Mouse (Mus musculus) kidney, embryonic 16.5 days (tissue): ENCODE measurements around the gene Fam122a. TPM values are rescaled to one million over a fixed set of nuclear protein-coding genes. Genes with fewer than 3 reads are reported as not detected.

Experiments used
- ATAC-seq: fragments of 200-750 bp; cut with Nextera tagmentation; 2 replicates; pipeline ENCODE4 v1.8.0; 2017; ENCODE audit warnings: moderate TSS enrichment; ENCODE audit not compliant: low FRiP score, low TSS enrichment
- H3K27ac ChIP-seq: fragments of 300-500 bp; sonication (generic); 2 replicates; pipeline ENCODE4 v1.5.1; 2014; ENCODE audit warnings: low read length
- H3K27me3 ChIP-seq: fragments of 300-500 bp; sonication (generic); 2 replicates; pipeline ENCODE4 v1.6.1; 2014; ENCODE audit warnings: low read length, control low read depth, mixed read lengths; ENCODE audit not compliant: insufficient read depth
- H3K36me3 ChIP-seq: fragments of 300-500 bp; sonication (generic); 2 replicates; pipeline ENCODE4 v1.6.1; 2014; ENCODE audit warnings: low read length, control low read depth, mixed read lengths; ENCODE audit not compliant: insufficient read depth
- H3K4me1 ChIP-seq: fragments of 300-500 bp; sonication (generic); 2 replicates; pipeline ENCODE4 v1.6.1; 2014; ENCODE audit warnings: low read length, control low read depth, mixed read lengths; ENCODE audit not compliant: insufficient read depth
- H3K4me2 ChIP-seq: fragments of 300-500 bp; sonication (generic); replicated peaks from 2 replicates; pipeline ENCODE4 v1.6.1; 2014; ENCODE audit warnings: low read depth, low read length
- H3K4me3 ChIP-seq: fragments of 300-500 bp; sonication (generic); 2 replicates; pipeline ENCODE4 v1.5.1; 2014; ENCODE audit warnings: mild to moderate bottlenecking, low read length
- H3K9ac ChIP-seq: fragments of 300-500 bp; sonication (generic); replicated peaks from 2 replicates; pipeline ENCODE4 v1.6.1; 2014; ENCODE audit warnings: low read length
- H3K9me3 ChIP-seq: fragments of 300-500 bp; sonication (generic); 2 replicates; pipeline ENCODE4 v1.6.1; 2016; ENCODE audit warnings: low read length, control low read depth
- WGBS: fragments of 180-500 bp; shearing (Covaris S2); extraction: QIAGEN DNeasy Blood & Tissue Kit; methylation state at CpG from one replicate; pipeline ENCODE4 v1.1.7; 2014; 5-methylcytosine and 5-hydroxymethylcytosine counted together
- polyA plus RNA-seq: library from polyadenylated mRNA; unstranded; fragments of >200 nt; fragmentation: Nextera tagmentation; extraction: Ambion mirVana; gene quantifications from 2 replicates; pipeline ENCODE4 v1.2.1, GENCODE M21; 2015

The Fam122a gene
- polyA plus RNA-seq, 1 experiment from 2014 or later = 39.7 TPM

DNA sequence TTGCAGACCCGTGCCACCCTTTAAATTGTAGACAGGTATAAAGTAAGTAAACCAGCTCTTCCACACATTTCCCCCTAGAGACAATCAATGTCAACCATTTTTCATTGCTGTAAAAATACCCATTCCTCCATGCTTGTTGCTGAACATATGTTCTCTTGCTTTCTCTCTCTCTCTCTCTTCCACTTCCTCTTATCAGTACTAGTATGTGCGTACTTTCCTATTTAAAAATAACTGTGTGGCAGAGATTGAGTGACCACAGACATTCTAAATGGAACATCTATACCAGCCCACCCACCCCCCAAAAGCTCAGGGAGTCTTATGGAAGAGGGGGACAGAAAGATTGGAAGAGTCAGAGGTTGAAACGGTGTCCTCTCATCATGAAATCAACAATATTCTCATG, 32.8 kb downstream of the Fam122a start:
- no peaks in the 10 kb centered on the region for H3K36me3 ChIP-seq
- no peak overlapping the region for H3K27ac ChIP-seq
- ATAC-seq = no peak
- no peaks in the 10 kb centered on the region for H3K4me1 ChIP-seq
- no peaks in the 10 kb centered on the region for H3K27me3 ChIP-seq
- no peak overlapping the region for H3K9ac ChIP-seq
- no peak overlapping the region for H3K4me3 ChIP-seq
- no peak overlapping the region for H3K4me2 ChIP-seq
- H3K9me3 ChIP-seq = no peaks in the 10 kb centered on the region
- 87% methylated on average over 3 of the region's 3 CpGs for WGBS

DNA sequence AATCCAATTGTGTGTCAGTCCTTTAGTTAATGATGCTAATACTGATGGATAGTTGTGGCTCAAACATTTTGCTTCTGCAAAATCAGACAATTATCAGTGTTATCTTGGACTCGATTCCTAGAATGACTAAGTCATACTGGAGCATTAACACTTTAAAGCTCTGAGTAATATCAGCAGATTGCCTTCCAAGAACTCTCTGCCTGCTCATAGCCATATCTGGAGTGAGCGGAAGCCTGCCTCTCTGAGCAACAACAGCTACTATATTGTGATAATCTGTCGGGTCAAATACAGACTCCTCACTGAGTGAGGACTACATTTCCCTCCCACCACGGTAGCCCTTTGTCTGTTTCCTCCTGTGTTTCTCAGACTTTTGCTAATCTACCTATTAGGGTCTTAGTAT, 37.4 kb downstream of the Fam122a start:
- Histone ChIP-seq H3K9me3 (no peaks in the 10 kb centered on the region), H3K27me3 (no peaks in the 10 kb centered on the region), H3K4me2 (no peak overlapping the region), H3K4me1 (no peaks in the 10 kb centered on the region), H3K36me3 (no peaks in the 10 kb centered on the region), H3K9ac (no peak overlapping the region), H3K27ac (no peak overlapping the region), H3K4me3 (no peak overlapping the region)
- WGBS = 79% methylated on average over 4 of the region's 4 CpGs
- no peak for ATAC-seq

DNA sequence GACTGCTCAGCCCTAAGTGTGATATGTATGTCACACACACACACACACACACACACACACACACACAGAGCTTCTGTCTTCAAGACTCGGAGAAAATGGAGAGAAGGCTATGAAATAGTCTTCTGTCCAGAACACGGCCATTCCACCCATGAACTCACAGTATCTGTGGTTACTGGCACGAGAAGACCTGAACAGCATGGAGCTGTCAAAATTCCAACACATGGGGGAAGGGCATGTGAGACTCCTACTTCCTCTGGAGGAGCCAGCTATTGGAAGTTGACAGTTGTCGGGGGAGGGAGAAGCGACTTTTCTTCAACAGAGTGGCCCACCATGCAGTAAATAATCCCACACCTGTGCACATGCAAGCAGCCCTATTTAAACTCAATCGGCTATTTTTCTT, 42.9 kb downstream of the Fam122a start:
- no peak overlapping the region for H3K4me3 ChIP-seq
- H3K36me3 ChIP-seq = no peaks in the 10 kb centered on the region
- H3K4me1 ChIP-seq = no peaks in the 10 kb centered on the region
- H3K9me3 ChIP-seq = no peaks in the 10 kb centered on the region
- no peak overlapping the region for H3K9ac ChIP-seq
- H3K27me3 ChIP-seq = no peaks in the 10 kb centered on the region
- no peak overlapping the region for H3K27ac ChIP-seq
- H3K4me2 ChIP-seq = no peak overlapping the region
- WGBS = 71% methylated on average over 6 of the region's 6 CpGs
- ATAC-seq = no peak

DNA sequence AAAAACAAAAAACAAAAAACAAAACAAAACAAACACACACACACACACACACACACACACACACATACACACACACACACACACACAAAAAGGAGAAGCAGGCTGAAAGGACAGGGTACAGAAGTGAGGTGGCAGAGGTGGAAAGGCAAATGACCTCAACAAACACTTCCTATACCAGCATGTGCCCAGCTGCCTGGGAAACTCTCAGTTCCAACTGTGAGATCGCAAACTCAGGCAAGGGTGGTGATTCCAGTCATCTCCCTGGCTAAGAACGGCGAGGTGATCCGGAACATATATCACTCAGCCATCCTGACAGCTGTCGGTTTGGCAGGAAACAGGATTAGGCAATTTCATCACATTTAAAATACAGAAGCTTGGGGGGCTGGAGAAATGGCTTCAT, 44.7 kb downstream of the Fam122a start:
- Histone ChIP-seq H3K4me1 (no peaks in the 10 kb centered on the region), H3K9me3 (no peaks in the 10 kb centered on the region), H3K4me3 (no peak overlapping the region), H3K4me2 (no peak overlapping the region), H3K27me3 (no peaks in the 10 kb centered on the region), H3K9ac (no peak overlapping the region), H3K36me3 (no peaks in the 10 kb centered on the region), H3K27ac (no peak overlapping the region)
- ATAC-seq = no peak
- WGBS = 68% methylated on average over 5 of the region's 5 CpGs

DNA sequence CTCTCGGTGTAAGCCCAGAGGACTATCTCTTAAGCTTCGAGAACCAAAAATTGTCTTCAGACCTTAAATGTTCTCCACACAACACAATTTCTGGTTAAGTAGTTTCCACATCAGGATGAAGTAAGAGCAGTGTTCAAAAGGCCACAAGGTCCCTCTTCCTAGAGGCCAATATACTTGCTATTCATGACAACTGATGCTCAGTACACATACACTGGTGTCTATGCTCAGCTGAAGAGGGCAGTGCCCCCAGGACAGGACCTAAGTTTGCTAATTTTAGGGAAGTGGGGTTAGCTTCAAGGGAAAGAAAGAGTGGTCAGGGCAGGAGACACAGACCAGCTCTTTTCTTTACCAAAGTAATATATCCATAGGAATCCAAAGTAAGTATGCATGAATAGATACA, 45.8 kb downstream of the Fam122a start:
- no peak overlapping the region for H3K4me3 ChIP-seq
- no peaks in the 10 kb centered on the region for H3K36me3 ChIP-seq
- H3K27me3 ChIP-seq = no peaks in the 10 kb centered on the region
- no peak overlapping the region for H3K4me2 ChIP-seq
- no peak for ATAC-seq
- WGBS = 86% methylated on average over 2 of the region's 2 CpGs
- no peak overlapping the region for H3K9ac ChIP-seq
- no peak overlapping the region for H3K27ac ChIP-seq
- H3K4me1 ChIP-seq = no peaks in the 10 kb centered on the region
- no peaks in the 10 kb centered on the region for H3K9me3 ChIP-seq

DNA sequence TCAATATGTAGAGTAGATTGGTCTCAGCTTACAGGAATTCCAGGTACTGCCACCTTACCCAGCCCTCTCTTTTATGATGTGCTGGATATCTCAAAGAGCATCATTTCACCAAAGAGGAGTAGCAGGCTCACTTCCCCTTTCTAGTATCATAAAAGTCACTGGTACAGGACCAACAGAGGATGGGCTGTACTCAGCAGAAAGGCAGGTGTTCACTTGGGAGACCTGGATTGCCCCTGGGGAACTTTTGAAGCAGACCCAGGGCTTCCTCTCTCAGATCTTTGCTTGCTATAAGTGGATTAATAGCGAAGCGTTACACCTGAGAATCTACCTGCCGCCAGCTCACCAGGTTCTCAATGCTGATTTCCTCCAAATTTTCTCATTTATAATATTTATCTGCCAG, 49.1 kb downstream of the Fam122a start:
- H3K4me3 ChIP-seq = no peak overlapping the region
- no peaks in the 10 kb centered on the region for H3K9me3 ChIP-seq
- no peak overlapping the region for H3K4me2 ChIP-seq
- no peaks in the 10 kb centered on the region for H3K27me3 ChIP-seq
- no peak for ATAC-seq
- no peaks in the 10 kb centered on the region for H3K36me3 ChIP-seq
- H3K4me1 ChIP-seq = no peaks in the 10 kb centered on the region
- no peak overlapping the region for H3K27ac ChIP-seq
- WGBS = 96% methylated on average over 3 of the region's 3 CpGs
- H3K9ac ChIP-seq = no peak overlapping the region

DNA sequence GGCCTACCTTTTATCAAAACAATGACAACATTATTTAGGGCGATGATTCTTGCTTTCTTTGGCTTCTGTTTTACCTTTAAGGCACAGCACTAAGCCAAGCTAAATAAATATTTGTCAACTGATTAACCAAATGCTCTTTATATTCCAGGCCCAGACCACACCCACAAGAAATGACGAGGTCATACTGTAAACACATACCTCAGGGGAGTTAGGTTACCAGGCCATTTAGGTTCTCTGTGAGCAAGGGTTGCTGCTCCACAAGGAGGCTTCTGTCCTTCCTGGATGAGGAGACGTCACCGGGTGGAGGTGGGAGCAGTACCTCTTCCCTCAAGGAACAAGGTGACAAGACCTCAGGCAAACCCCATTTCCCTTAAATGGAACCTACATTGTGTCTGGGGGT, 49.9 kb downstream of the Fam122a start:
- 52% methylated on average over 4 of the region's 4 CpGs for WGBS
- no peaks in the 10 kb centered on the region for H3K27me3 ChIP-seq
- H3K9me3 ChIP-seq = no peaks in the 10 kb centered on the region
- no peak overlapping the region for H3K27ac ChIP-seq
- no peak overlapping the region for H3K4me2 ChIP-seq
- no peaks in the 10 kb centered on the region for H3K36me3 ChIP-seq
- no peaks in the 10 kb centered on the region for H3K4me1 ChIP-seq
- H3K9ac ChIP-seq = no peak overlapping the region
- H3K4me3 ChIP-seq = no peak overlapping the region
- ATAC-seq = no peak

DNA sequence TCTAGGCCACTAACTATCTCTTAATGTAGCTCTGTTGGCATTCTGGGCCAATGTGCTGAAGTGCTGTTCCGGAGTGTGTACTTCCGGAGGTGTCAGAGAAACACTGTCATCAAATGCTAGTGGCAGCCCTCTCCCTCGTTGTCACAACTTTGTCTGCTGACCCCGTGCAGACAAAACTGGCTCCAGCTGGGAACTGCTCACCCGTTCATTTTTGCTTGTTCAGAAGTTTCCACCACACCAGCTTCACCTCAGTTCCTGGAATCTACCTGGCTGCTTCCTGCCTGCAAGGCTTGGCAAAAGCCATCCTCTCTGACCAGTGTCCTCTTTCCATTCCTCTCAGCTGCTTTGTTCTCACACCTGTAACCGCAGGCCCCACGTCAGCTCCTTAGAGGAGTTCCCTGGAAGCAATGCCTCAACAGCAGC, 50.4 kb downstream of the Fam122a start:
- H3K27ac ChIP-seq = no peak overlapping the region

More for the DNA sequence above, 50.4 kb downstream of the Fam122a start:
- WGBS = 77% methylated on average over 7 of the region's 7 CpGs
- no peaks in the 10 kb centered on the region for H3K27me3 ChIP-seq
- no peak overlapping the region for H3K4me2 ChIP-seq
- no peaks in the 10 kb centered on the region for H3K4me1 ChIP-seq
- H3K36me3 ChIP-seq = no peaks in the 10 kb centered on the region
- no peak overlapping the region for H3K4me3 ChIP-seq
- no peak for ATAC-seq
- no peaks in the 10 kb centered on the region for H3K9me3 ChIP-seq
- no peak overlapping the region for H3K9ac ChIP-seq

Other genes with a start within 250 kb of the Fam122a start
- gene Fxn, start 196.8 kb downstream of the Fam122a start, polyA plus RNA-seq = 54.6 and 59.1 TPM in 2 replicates
- gene Pip5k1b, start 78.5 kb upstream of the Fam122a start, polyA plus RNA-seq = 2.1 and 2.2 TPM in 2 replicates
- gene Tmem252, start 196.7 kb upstream of the Fam122a start, polyA plus RNA-seq = 8.5 and 10.3 TPM in 2 replicates